Mouse (Mus musculus) CH12.LX (cell line): Measurements from ENCODE around the gene Olfr1431. TPM values are rescaled to one million over a fixed set of nuclear protein-coding genes. Genes with fewer than 3 reads are reported as not detected.

Experiments
- DNase-seq: peaks from one replicate; pipeline ENCODE4 v3.0.0-alpha.2; 2013; ENCODE audit errors: extremely low read depth
- H3K27ac ChIP-seq: 2 replicates; pipeline ENCODE4 v1.5.1; 2012; ENCODE audit warnings: low read depth, mild to moderate bottlenecking, control low read depth, moderate library complexity; ENCODE audit not compliant: insufficient read depth
- H3K27me3 ChIP-seq: replicated peaks from 2 replicates; pipeline ENCODE3; 2012; ENCODE audit warnings: inconsistent platforms
- H3K36me3 ChIP-seq, 2 experiments: replicated peaks in 1 of 2; 2 replicates each; pipeline versions ENCODE3 to v1.6.1; 2012; ENCODE audit warnings: inconsistent platforms in 1 of 2, low read length in 1 of 2, mild to moderate bottlenecking in 1 of 2, mixed read lengths in 1 of 2, moderate library complexity in 1 of 2; ENCODE audit not compliant: control insufficient read depth in 1 of 2, insufficient read depth in 1 of 2
- H3K4me1 ChIP-seq, 2 experiments: 2 replicates each; pipeline ENCODE4 v1.6.1; 2012; ENCODE audit warnings: inconsistent platforms in 1 of 2, moderate library complexity in 1 of 2; ENCODE audit not compliant: insufficient read depth in 2 of 2, control insufficient read depth in 1 of 2
- H3K4me2 ChIP-seq: 2 replicates; pipeline ENCODE4 v1.6.1; 2012; ENCODE audit warnings: low read depth, mild to moderate bottlenecking, control low read depth; ENCODE audit not compliant: poor library complexity, insufficient read depth, severe bottlenecking
- H3K4me3 ChIP-seq, 3 experiments: fragments of 150-350 bp in 1 of 3; sonication (generic) in 1 of 3; replicated peaks in 1 of 3; 2 replicates each; pipeline versions ENCODE3 to v1.5.1; 2011 to 2012; ENCODE audit warnings: low read depth in 2 of 3, low read length in 2 of 3, mild to moderate bottlenecking in 2 of 3, moderate library complexity in 2 of 3, control low read depth in 1 of 3, improper control_type of control experiment in 1 of 3, inconsistent platforms in 1 of 3, mixed read lengths in 1 of 3; ENCODE audit not compliant: poor library complexity in 1 of 3
- H3K79me2 ChIP-seq: replicated peaks from 2 replicates; pipeline ENCODE4 v1.6.1; 2012; ENCODE audit warnings: mild to moderate bottlenecking, moderate library complexity; ENCODE audit not compliant: control insufficient read depth, poor library complexity, insufficient read depth, severe bottlenecking; ENCODE audit errors: extremely low read depth
- H3K9ac ChIP-seq: 2 replicates; pipeline ENCODE4 v1.6.1; 2012; ENCODE audit warnings: low read depth, mild to moderate bottlenecking, control low read depth, moderate library complexity; ENCODE audit not compliant: insufficient read depth
- H3K9me3 ChIP-seq: replicated peaks from 2 replicates; pipeline ENCODE3; 2012; ENCODE audit warnings: low read length, inconsistent platforms, mixed read lengths
- BHLHE40 ChIP-seq: IDR thresholded peaks from 2 replicates; pipeline ENCODE4 v1.6.1; 2011; ENCODE audit warnings: mild to moderate bottlenecking, low read depth, low read length, improper control_type of control experiment
- E2F4 ChIP-seq: IDR thresholded peaks from 2 replicates; pipeline ENCODE4 v1.6.1; 2011; ENCODE audit warnings: low read depth, low read length, improper control_type of control experiment; ENCODE audit not compliant: insufficient replicate concordance
- EP300 ChIP-seq: IDR thresholded peaks from 2 replicates; pipeline ENCODE4 v1.6.1; 2011; ENCODE audit warnings: low read length, improper control_type of control experiment
- ETS1 ChIP-seq: conservative IDR thresholded peaks from 2 replicates; pipeline ENCODE4 v1.6.1; 2012; ENCODE audit warnings: low read depth, mild to moderate bottlenecking, inconsistent platforms, low read length, improper control_type of control experiment, moderate library complexity
- HCFC1 ChIP-seq: IDR thresholded peaks from 2 replicates; pipeline ENCODE4 v1.6.1; 2012; ENCODE audit warnings: low read depth, mild to moderate bottlenecking, inconsistent platforms, low read length, improper control_type of control experiment
- IRF4 ChIP-seq: IDR thresholded peaks from 2 replicates; pipeline ENCODE4 v1.6.1; 2014; ENCODE audit warnings: low read depth, mild to moderate bottlenecking, inconsistent platforms, low read length, improper control_type of control experiment
- JUN ChIP-seq: IDR thresholded peaks from 2 replicates; pipeline ENCODE4 v1.6.1; 2011; ENCODE audit warnings: low read depth, mild to moderate bottlenecking, low read length, improper control_type of control experiment, moderate library complexity; ENCODE audit not compliant: insufficient read depth
- KAT2A ChIP-seq: IDR thresholded peaks from 2 replicates; pipeline ENCODE4 v1.6.1; 2012; ENCODE audit warnings: low read length, improper control_type of control experiment, inconsistent platforms; ENCODE audit not compliant: insufficient replicate concordance
- MAFK ChIP-seq: IDR thresholded peaks from 2 replicates; pipeline ENCODE4 v1.6.1; 2011; ENCODE audit warnings: low read length, improper control_type of control experiment; ENCODE audit not compliant: insufficient replicate concordance
- NELFE ChIP-seq: IDR thresholded peaks from 2 replicates; pipeline ENCODE4 v1.6.1; 2011; ENCODE audit warnings: low read depth, low read length, improper control_type of control experiment
- NRF1 ChIP-seq: IDR thresholded peaks from 2 replicates; pipeline ENCODE4 v1.6.1; 2014; ENCODE audit warnings: low read depth, mild to moderate bottlenecking, inconsistent platforms, low read length, improper control_type of control experiment, moderate library complexity
- POLR2AphosphoS2 ChIP-seq: IDR thresholded peaks from 2 replicates; pipeline ENCODE4 v1.6.1; 2011; ENCODE audit warnings: low read depth, low read length, improper control_type of control experiment
- UBTF ChIP-seq: IDR thresholded peaks from 2 replicates; pipeline ENCODE4 v1.6.1; 2012; ENCODE audit warnings: low read depth, mild to moderate bottlenecking, inconsistent platforms, low read length, improper control_type of control experiment, moderate library complexity
- USF1 ChIP-seq: IDR thresholded peaks from 2 replicates; pipeline ENCODE4 v1.6.1; 2014; ENCODE audit warnings: low read depth, mild to moderate bottlenecking, inconsistent platforms, low read length, improper control_type of control experiment
- USF2 ChIP-seq: conservative IDR thresholded peaks from 2 replicates; pipeline ENCODE4 v1.6.1; 2011; ENCODE audit warnings: low read depth, low read length, improper control_type of control experiment
- ZKSCAN1 ChIP-seq: IDR thresholded peaks from 2 replicates; pipeline ENCODE4 v1.6.1; 2012; ENCODE audit warnings: low read depth, inconsistent platforms, low read length, improper control_type of control experiment, borderline replicate concordance
- dilution Hi-C: fragments of 300-500 bp; cut with MboI; formaldehyde crosslinking; loops from 2 replicates; pipeline ENCODE4 v1.14.3; 2020; ENCODE audit warnings: low sequenced_read_pairs; ENCODE audit not compliant: extremely low pct_unique_long_range_greater_than_20kb, extremely low pct_ligation_motif_present
- in situ Hi-C: fragments of 300-500 bp; cut with MboI; formaldehyde crosslinking; loops from 3 replicates; pipeline ENCODE4 v1.14.3; 2019; ENCODE audit warnings: low sequenced_read_pairs, low pct_ligation_motif_present, low pct_unique_long_range_greater_than_20kb, mixed read lengths
- polyA plus RNA-seq: library from polyadenylated mRNA; unstranded; fragments of >175 nt; gene quantifications from 2 replicates; pipeline ENCODE4 v1.2.1, GENCODE M21; 2012; ENCODE audit warnings: low read depth; ENCODE audit not compliant: insufficient read length
- total RNA-seq, 2 experiments: library from RNA; depleted of rRNA; stranded (reverse); fragments of 300-350 nt in 1 of 2; fragments of >200 nt in 1 of 2; gene quantifications; 2 replicates each; pipeline ENCODE4 v1.2.3; 2012 to 2014

The Olfr1431 gene
- total and polyA plus RNA-seq, 3 experiments: not detected

DNA sequence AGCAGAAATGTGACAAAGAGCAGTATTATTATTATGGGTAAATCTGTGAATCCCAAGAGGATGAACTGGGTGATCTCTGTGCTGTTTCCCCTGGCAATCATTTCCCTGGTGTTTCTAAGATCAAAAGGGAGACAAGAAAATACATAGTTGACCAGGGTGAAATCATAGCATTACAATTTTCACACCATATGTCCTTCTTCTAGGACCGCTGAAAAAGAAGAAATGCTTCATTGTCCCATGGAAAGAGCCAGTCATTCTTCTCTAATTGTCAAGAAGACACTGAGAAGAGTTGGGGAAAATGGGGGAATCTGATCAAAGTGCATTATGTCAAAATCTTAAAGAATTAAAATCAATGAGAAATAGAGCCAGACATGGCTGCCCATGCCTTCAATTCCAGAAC lies 41.1 kb downstream of the Olfr1431 start, which contains the start of gene Olfr262:
TSS of gene Olfr262 (minus strand) at position 101 of the 400 bp plus-strand sequence.
- in situ Hi-C loops (no loop called here), dilution Hi-C loops (no loop called here)
- H3K4me3 ChIP-seq: no peak within 1 kb of the TSS
- H3K27me3 ChIP-seq: no peaks in the 10 kb centered on the region
- no peaks in the 10 kb centered on the region for H3K36me3 ChIP-seq
- no peak within 1 kb of the TSS for H3K9ac ChIP-seq
- DNase-seq: no peak
- H3K4me1 ChIP-seq: no peaks in the 10 kb centered on the region
- no peaks in the 10 kb centered on the region for H3K79me2 ChIP-seq
- H3K9me3 ChIP-seq: no peaks in the 10 kb centered on the region
- H3K27ac ChIP-seq: no peak within 1 kb of the TSS
- no peak within 1 kb of the TSS for H3K4me2 ChIP-seq
- TF ChIP-seq USF2 (no peak), E2F4 (no peak), ZKSCAN1 (no peak), NRF1 (no peak), NELFE (no peak), BHLHE40 (no peak), ETS1 (no peak), HCFC1 (no peak), JUN (no peak), UBTF (no peak), MAFK (no peak), KAT2A (no peak), POLR2AphosphoS2 (no peak), IRF4 (no peak), USF1 (no peak)
- TF ChIP-seq, all 38 proteins: peak for 0

DNA sequence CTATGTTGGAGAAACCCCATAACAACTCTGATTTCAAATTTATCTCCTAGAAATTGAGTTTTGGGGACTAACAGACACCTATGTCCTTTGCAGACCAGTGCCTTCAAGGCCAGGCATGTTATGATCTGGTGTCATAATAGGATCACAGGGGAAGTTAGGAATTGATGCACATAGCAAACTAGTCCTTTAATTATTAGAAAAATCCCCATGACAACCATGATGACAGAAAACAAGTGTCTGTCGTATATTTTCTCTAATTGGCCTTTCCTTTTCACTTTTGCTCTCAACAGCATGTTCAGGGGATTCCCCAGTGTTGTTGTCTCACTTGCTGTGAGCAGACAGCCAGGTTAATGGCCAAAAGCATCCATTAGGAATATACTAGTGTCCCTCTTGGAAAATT lies 60.3 kb downstream of the Olfr1431 start, which contains the start of gene Olfr235:
TSS of gene Olfr235 (plus strand) at position 301 of the 400 bp plus-strand sequence.
- in situ Hi-C loops: no loop called here
- no peak within 1 kb of the TSS for H3K4me2 ChIP-seq
- no peak within 1 kb of the TSS for H3K27ac ChIP-seq
- H3K9me3 ChIP-seq: no peaks in the 10 kb centered on the region
- H3K36me3 ChIP-seq: no peaks in the 10 kb centered on the region
- H3K4me1 ChIP-seq: peaks cover 0 to 3% of the 10 kb centered on the region in 2 experiments; a peak in 1 of 4 replicates
- no peaks in the 10 kb centered on the region for H3K27me3 ChIP-seq
- no peak for TF ChIP-seq EP300
- no peak for DNase-seq
- no peak within 1 kb of the TSS for H3K9ac ChIP-seq
- dilution Hi-C loops: no loop called here
- H3K79me2 ChIP-seq: no peaks in the 10 kb centered on the region
- no peak within 1 kb of the TSS for H3K4me3 ChIP-seq

Other genes with a start within 250 kb of the Olfr1431 start
- 17.7 and 20.6 TPM in 2 replicates for gene Osbp, start 234.7 kb upstream of the Olfr1431 start, total RNA-seq (2012; rRNA removed)
- gene Osbp, start 234.7 kb upstream of the Olfr1431 start, total RNA-seq (2014; rRNA removed): 21.1 and 21.4 TPM in 2 replicates
- gene Osbp, start 234.7 kb upstream of the Olfr1431 start, polyA plus RNA-seq: 24.7 and 25.0 TPM in 2 replicates
- under 0.01 TPM in 1 of 2 replicates, not detected in the other for gene Olfr1423, start 159.3 kb upstream of the Olfr1431 start, total RNA-seq (2012; rRNA removed)
- not detected in 2 replicates for gene Olfr1423, start 159.3 kb upstream of the Olfr1431 start, total RNA-seq (2014; rRNA removed)
- gene Olfr1423, start 159.3 kb upstream of the Olfr1431 start, polyA plus RNA-seq: 0.04 and 0.07 TPM in 2 replicates
- gene Olfr1424, start 138.0 kb upstream of the Olfr1431 start, total RNA-seq (2012; rRNA removed): not detected in 2 replicates
- not detected in 2 replicates for gene Olfr1424, start 138.0 kb upstream of the Olfr1431 start, total RNA-seq (2014; rRNA removed)
- gene Olfr1424, start 138.0 kb upstream of the Olfr1431 start, polyA plus RNA-seq: not detected in 2 replicates
- gene Olfr1425, start 122.9 kb upstream of the Olfr1431 start, total RNA-seq (2012; rRNA removed): not detected in 2 replicates
- gene Olfr1425, start 122.9 kb upstream of the Olfr1431 start, total RNA-seq (2014; rRNA removed): not detected in 2 replicates
- not detected in 2 replicates for gene Olfr1425, start 122.9 kb upstream of the Olfr1431 start, polyA plus RNA-seq
- not detected in 2 replicates for gene Olfr1426, start 108.6 kb upstream of the Olfr1431 start, total RNA-seq (2012; rRNA removed)
- gene Olfr1426, start 108.6 kb upstream of the Olfr1431 start, total RNA-seq (2014; rRNA removed): not detected in 2 replicates
- not detected in 2 replicates for gene Olfr1426, start 108.6 kb upstream of the Olfr1431 start, polyA plus RNA-seq
- not detected in 2 replicates for gene Olfr1427, start 97.3 kb upstream of the Olfr1431 start, total RNA-seq (2012; rRNA removed)
- not detected in 2 replicates for gene Olfr1427, start 97.3 kb upstream of the Olfr1431 start, total RNA-seq (2014; rRNA removed)
- not detected in 2 replicates for gene Olfr1427, start 97.3 kb upstream of the Olfr1431 start, polyA plus RNA-seq
- not detected in 2 replicates for gene Olfr1428, start 84.7 kb upstream of the Olfr1431 start, total RNA-seq (2012; rRNA removed)
- not detected in 2 replicates for gene Olfr1428, start 84.7 kb upstream of the Olfr1431 start, total RNA-seq (2014; rRNA removed)
- not detected in 2 replicates for gene Olfr1428, start 84.7 kb upstream of the Olfr1431 start, polyA plus RNA-seq
- gene Olfr76, start 77.4 kb upstream of the Olfr1431 start, total RNA-seq (2012; rRNA removed): not detected in 2 replicates
- not detected in 2 replicates for gene Olfr76, start 77.4 kb upstream of the Olfr1431 start, total RNA-seq (2014; rRNA removed)
- not detected in 2 replicates for gene Olfr76, start 77.4 kb upstream of the Olfr1431 start, polyA plus RNA-seq
- not detected in 2 replicates for gene Olfr1555-ps1, start 30.5 kb upstream of the Olfr1431 start, total RNA-seq (2012; rRNA removed)
- gene Olfr1555-ps1, start 30.5 kb upstream of the Olfr1431 start, total RNA-seq (2014; rRNA removed): not detected in 2 replicates
- gene Olfr1555-ps1, start 30.5 kb upstream of the Olfr1431 start, polyA plus RNA-seq: not detected in 2 replicates
- not detected in 2 replicates for gene Olfr1432, start 32.0 kb downstream of the Olfr1431 start, total RNA-seq (2012; rRNA removed)
- not detected in 2 replicates for gene Olfr1432, start 32.0 kb downstream of the Olfr1431 start, total RNA-seq (2014; rRNA removed)
- gene Olfr1432, start 32.0 kb downstream of the Olfr1431 start, polyA plus RNA-seq: not detected in 2 replicates
- not detected in 2 replicates for gene Olfr262, start 41.0 kb downstream of the Olfr1431 start, total RNA-seq (2012; rRNA removed)
- gene Olfr262, start 41.0 kb downstream of the Olfr1431 start, total RNA-seq (2014; rRNA removed): not detected in 2 replicates
- not detected in 2 replicates for gene Olfr262, start 41.0 kb downstream of the Olfr1431 start, polyA plus RNA-seq
- gene Olfr235, start 60.4 kb downstream of the Olfr1431 start, total RNA-seq (2012; rRNA removed): not detected in 2 replicates
- gene Olfr235, start 60.4 kb downstream of the Olfr1431 start, total RNA-seq (2014; rRNA removed): not detected in 2 replicates
- not detected in 2 replicates for gene Olfr235, start 60.4 kb downstream of the Olfr1431 start, polyA plus RNA-seq
- not detected in 2 replicates for gene Olfr1434, start 79.2 kb downstream of the Olfr1431 start, total RNA-seq (2012; rRNA removed)
- gene Olfr1434, start 79.2 kb downstream of the Olfr1431 start, total RNA-seq (2014; rRNA removed): not detected in 2 replicates
- not detected in 2 replicates for gene Olfr1434, start 79.2 kb downstream of the Olfr1431 start, polyA plus RNA-seq
- not detected in 2 replicates for gene Olfr1436, start 98.5 kb downstream of the Olfr1431 start, total RNA-seq (2012; rRNA removed)
- not detected in 2 replicates for gene Olfr1436, start 98.5 kb downstream of the Olfr1431 start, total RNA-seq (2014; rRNA removed)
- not detected in 2 replicates for gene Olfr1436, start 98.5 kb downstream of the Olfr1431 start, polyA plus RNA-seq
- not detected in 2 replicates for gene Olfr1437, start 124.5 kb downstream of the Olfr1431 start, total RNA-seq (2012; rRNA removed)
- not detected in 2 replicates for gene Olfr1437, start 124.5 kb downstream of the Olfr1431 start, total RNA-seq (2014; rRNA removed)
- not detected in 2 replicates for gene Olfr1437, start 124.5 kb downstream of the Olfr1431 start, polyA plus RNA-seq
- gene Olfr1438-ps1, start 135.3 kb downstream of the Olfr1431 start, total RNA-seq (2012; rRNA removed): not detected in 2 replicates
- gene Olfr1438-ps1, start 135.3 kb downstream of the Olfr1431 start, total RNA-seq (2014; rRNA removed): not detected in 2 replicates
- not detected in 2 replicates for gene Olfr1438-ps1, start 135.3 kb downstream of the Olfr1431 start, polyA plus RNA-seq
- gene Olfr1440, start 186.6 kb downstream of the Olfr1431 start, total RNA-seq (2012; rRNA removed): not detected in 2 replicates
- gene Olfr1440, start 186.6 kb downstream of the Olfr1431 start, total RNA-seq (2014; rRNA removed): not detected in 2 replicates
- gene Olfr1440, start 186.6 kb downstream of the Olfr1431 start, polyA plus RNA-seq: not detected in 2 replicates
- gene Olfr1441, start 216.8 kb downstream of the Olfr1431 start, total RNA-seq (2012; rRNA removed): 0.13 TPM in 1 of 2 replicates, not detected in the other
- not detected in 2 replicates for gene Olfr1441, start 216.8 kb downstream of the Olfr1431 start, total RNA-seq (2014; rRNA removed)
- not detected in 2 replicates for gene Olfr1441, start 216.8 kb downstream of the Olfr1431 start, polyA plus RNA-seq
- gene Pfpl, start 227.3 kb downstream of the Olfr1431 start, total RNA-seq (2012; rRNA removed): not detected in 2 replicates
- not detected in 2 replicates for gene Pfpl, start 227.3 kb downstream of the Olfr1431 start, total RNA-seq (2014; rRNA removed)
- not detected in 2 replicates for gene Pfpl, start 227.3 kb downstream of the Olfr1431 start, polyA plus RNA-seq